Mouse (Mus musculus) layer of hippocampus, adult 2 months (tissue): ENCODE measurements at regions not wholly inside any gene's neighbourhood (a gene's known extent, or its start where the extent isn't known, plus 50 kb on each side); places are given as distances from the start of the nearest gene placed in this dataset.

ENCODE experiments used
- DNase-seq, 2 experiments: peaks; one replicate each; pipeline ENCODE4 v3.0.0; 2022; ENCODE audit warnings: low spot score in 2 of 2
- H3K27ac ChIP-seq: fragments of 200-600 bp; 2 replicates; pipeline ENCODE4 v1.8.1; 2022
- H3K4me3 ChIP-seq: fragments of 200-600 bp; 2 replicates; pipeline ENCODE4 v1.8.1; 2022; ENCODE audit warnings: mild to moderate bottlenecking
- CTCF ChIP-seq: fragments of 200-600 bp; conservative IDR thresholded peaks from 2 replicates; pipeline ENCODE4 v1.8.1; 2022; ENCODE audit warnings: antibody characterized with exemption, mild to moderate bottlenecking, moderate library complexity

- no peak for TF ChIP-seq CTCF
- DNase-seq, result no peak
Measured at GRCm38 (mm10) chr7:69326311-69326710, 577.3 kb upstream of the Arrdc4 start.

GRCm38 (mm10) chr7:69277056-69277705 is 528.1 kb upstream of the Arrdc4 start:
- Histone ChIP-seq H3K4me3 (no peak overlapping the region), H3K27ac (no peak overlapping the region)
- DNase-seq, result no peak
- no peak for TF ChIP-seq CTCF

More at GRCm38 (mm10) chr7:69326311-69326710, 577.3 kb upstream of the Arrdc4 start:
- no peak overlapping the region for H3K4me3 ChIP-seq
- no peak overlapping the region for H3K27ac ChIP-seq

- no peak overlapping the region for H3K27ac ChIP-seq
- DNase-seq, result peak; percentile 9 to 29
- no peak overlapping the region for H3K4me3 ChIP-seq
- TF ChIP-seq CTCF, result peak; percentile 22; the same call in 1 of the 2 replicates
Measured at GRCm38 (mm10) chr7:69276376-69277055, 527.5 kb upstream of the Arrdc4 start.

- TF ChIP-seq CTCF, result no peak
- no peak for DNase-seq
- Histone ChIP-seq H3K4me3 (no peak overlapping the region), H3K27ac (no peak overlapping the region)
Measured at GRCm38 (mm10) chr7:69273670-69274069, 524.6 kb upstream of the Arrdc4 start.

GRCm38 (mm10) chr7:69244519-69244918 is 495.5 kb upstream of the Arrdc4 start:
- Histone ChIP-seq H3K27ac (no peak overlapping the region), H3K4me3 (no peak overlapping the region)
- DNase-seq, result no peak
- no peak for TF ChIP-seq CTCF

DNA sequence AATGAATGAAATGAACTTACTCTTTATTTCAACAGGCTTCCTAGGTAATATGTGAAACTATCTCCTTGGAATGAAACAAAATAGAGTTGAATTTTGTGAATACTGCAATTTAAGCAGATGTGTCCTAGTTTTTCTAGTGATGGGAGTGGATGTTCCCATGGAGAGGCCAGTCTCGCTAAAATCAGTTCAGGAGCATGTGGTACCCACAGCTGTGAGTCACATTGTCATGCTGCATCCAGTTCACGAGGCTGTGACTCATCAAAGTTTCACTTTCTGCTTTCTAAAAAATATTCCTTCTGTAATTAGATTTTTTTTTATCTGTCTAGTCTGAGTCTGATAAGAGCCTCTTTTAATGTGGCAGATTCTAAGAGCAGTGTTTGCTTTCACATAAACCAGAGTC is 484.3 kb upstream of the Arrdc4 start:
- DNase-seq, result peak; percentile 60 to 76
- Histone ChIP-seq H3K4me3 (no peak overlapping the region), H3K27ac (peak overlapping the region; percentile 61)
- no peak for TF ChIP-seq CTCF

DNA sequence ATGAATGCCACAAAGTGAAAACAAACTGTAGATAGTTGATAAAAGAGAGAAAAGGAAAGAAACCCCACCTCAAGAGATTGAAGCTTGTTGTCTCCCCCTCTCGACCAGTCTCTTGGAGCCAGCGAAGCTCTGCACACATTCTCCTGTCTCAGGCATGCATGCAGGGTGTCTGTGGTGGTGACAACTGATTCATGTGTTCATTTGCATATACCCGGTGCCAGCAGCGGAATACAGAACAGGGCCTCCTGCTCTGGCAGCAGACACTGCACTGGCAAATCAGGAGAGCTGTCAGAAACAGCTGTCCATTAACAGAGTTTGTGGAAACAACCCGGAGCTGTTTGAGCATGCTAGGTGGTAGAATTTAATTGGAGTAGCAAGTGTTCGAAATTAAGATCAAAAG is 468.8 kb upstream of the Arrdc4 start:
- peak; percentile 50 to 53 for DNase-seq
- peak; percentile 44 for TF ChIP-seq CTCF
- no peak overlapping the region for H3K4me3 ChIP-seq
- peak overlapping the region; percentile 23; the same call in 1 of the 2 replicates for H3K27ac ChIP-seq
